Mouse (Mus musculus) lung, embryonic 14.5 days (tissue): Measurements from ENCODE around the gene Pkd2. TPM values are rescaled to one million over a fixed set of nuclear protein-coding genes. Genes with fewer than 3 reads are reported as not detected.

Source experiments
- ATAC-seq: fragments of 200-750 bp; cut with Nextera tagmentation; 2 replicates; pipeline ENCODE4 v1.8.0; 2017; ENCODE audit warnings: mild to moderate bottlenecking, moderate TSS enrichment, moderate library complexity; ENCODE audit not compliant: insufficient read depth
- DNase-seq: peaks from one replicate; pipeline ENCODE4 v3.0.0-alpha.2; 2015
- H3K27ac ChIP-seq: fragments of 300-500 bp; sonication (generic); 2 replicates; pipeline ENCODE4 v1.5.1; 2014; ENCODE audit warnings: low read depth, mild to moderate bottlenecking, moderate library complexity
- H3K27me3 ChIP-seq: fragments of 300-500 bp; sonication (generic); 2 replicates; pipeline ENCODE4 v1.6.1; 2014; ENCODE audit warnings: low read length, control low read depth; ENCODE audit not compliant: insufficient read depth
- H3K36me3 ChIP-seq: fragments of 300-500 bp; sonication (generic); 2 replicates; pipeline ENCODE4 v1.6.1; 2014; ENCODE audit warnings: control low read depth; ENCODE audit not compliant: insufficient read depth
- H3K4me1 ChIP-seq: fragments of 300-500 bp; sonication (generic); 2 replicates; pipeline ENCODE4 v1.6.1; 2014; ENCODE audit warnings: antibody characterized with exemption, control low read depth; ENCODE audit not compliant: insufficient read depth
- H3K4me2 ChIP-seq: fragments of 300-500 bp; sonication (generic); 2 replicates; pipeline ENCODE4 v1.6.1; 2014; ENCODE audit warnings: mild to moderate bottlenecking
- H3K4me3 ChIP-seq: fragments of 300-500 bp; sonication (generic); 2 replicates; pipeline ENCODE4 v1.5.1; 2014; ENCODE audit warnings: low read depth, low read length
- H3K9ac ChIP-seq: fragments of 300-500 bp; sonication (generic); 2 replicates; pipeline ENCODE4 v1.6.1; 2014
- H3K9me3 ChIP-seq: fragments of 300-500 bp; sonication (generic); 2 replicates; pipeline ENCODE4 v1.6.1; 2016; ENCODE audit warnings: low read depth, low read length, control low read depth
- CTCF ChIP-seq: IDR thresholded peaks from 2 replicates; pipeline ENCODE4 v1.5.1; 2016; ENCODE audit warnings: antibody characterized with exemption, low read depth
- WGBS: fragments of 180-500 bp; shearing (Covaris S2); extraction: QIAGEN DNeasy Blood & Tissue Kit; methylation state at CpG from one replicate; pipeline ENCODE4 v1.1.7; 2014; 5-methylcytosine and 5-hydroxymethylcytosine counted together
- polyA plus RNA-seq: library from polyadenylated mRNA; unstranded; fragments of >200 nt; fragmentation: Nextera tagmentation; extraction: Ambion mirVana; gene quantifications from 2 replicates; pipeline ENCODE4 v1.2.1, GENCODE M21; 2014

Pkd2 gene
- polyA plus RNA-seq, 1 experiment from 2014 or later = 23.9 TPM

GRCm38 (mm10) chr5:104449491-104449890 lies 9.8 kb upstream of the Pkd2 start:
- no peak for DNase-seq
- Histone ChIP-seq H3K9me3 (no peaks in the 10 kb centered on the region), H3K27ac (no peak overlapping the region), H3K4me1 (no peaks in the 10 kb centered on the region), H3K4me2 (no peak overlapping the region), H3K36me3 (no peaks in the 10 kb centered on the region), H3K9ac (no peak overlapping the region), H3K27me3 (no peaks in the 10 kb centered on the region), H3K4me3 (no peak overlapping the region)
- no peak for ATAC-seq
- TF ChIP-seq CTCF = no peak
- 53% methylated on average over 3 of the region's 3 CpGs for WGBS

- H3K4me2 ChIP-seq = no peak overlapping the region
- H3K27me3 ChIP-seq = no peaks in the 10 kb centered on the region
- 56% methylated on average over 1 of the region's 1 CpGs for WGBS
- ATAC-seq = no peak
- DNase-seq = no peak
- no peak overlapping the region for H3K4me3 ChIP-seq
- H3K9me3 ChIP-seq = no peaks in the 10 kb centered on the region; the same call in 1 of the 2 replicates
- no peak overlapping the region for H3K27ac ChIP-seq
- no peak for TF ChIP-seq CTCF
- no peak overlapping the region for H3K9ac ChIP-seq
- no peaks in the 10 kb centered on the region for H3K36me3 ChIP-seq
- no peaks in the 10 kb centered on the region for H3K4me1 ChIP-seq
Observed at GRCm38 (mm10) chr5:104453075-104453474, 6.2 kb upstream of the Pkd2 start.

- no peak overlapping the region for H3K4me3 ChIP-seq
- no peaks in the 10 kb centered on the region for H3K36me3 ChIP-seq
- H3K4me1 ChIP-seq = no peaks in the 10 kb centered on the region
- TF ChIP-seq CTCF = no peak
- no peak overlapping the region for H3K9ac ChIP-seq
- no peak overlapping the region for H3K27ac ChIP-seq
- H3K9me3 ChIP-seq = no peaks in the 10 kb centered on the region; the same call in 1 of the 2 replicates
- H3K4me2 ChIP-seq = no peak overlapping the region
- no peaks in the 10 kb centered on the region for H3K27me3 ChIP-seq
- WGBS = 87% methylated on average over 6 of the region's 6 CpGs
- ATAC-seq (no peak), DNase-seq (no peak)
Observed at GRCm38 (mm10) chr5:104454564-104454963, 4.7 kb upstream of the Pkd2 start.

GRCm38 (mm10) chr5:104459706-104460455 lies 631 bp downstream of the Pkd2 start:
- H3K36me3 ChIP-seq = 0 out of 2 replicates have a peak, but pooled peaks cover 12% of the 10 kb centered on the region
- peak; percentile 74 for ATAC-seq
- H3K27me3 ChIP-seq = no peaks in the 10 kb centered on the region
- H3K4me1 ChIP-seq = no peaks in the 10 kb centered on the region
- H3K4me2 ChIP-seq = peak overlapping the region; percentile 66
- H3K9ac ChIP-seq = peak overlapping the region; percentile 97
- H3K9me3 ChIP-seq = no peaks in the 10 kb centered on the region; the same call in 1 of the 2 replicates
- under 1% methylated on average over 80 of the region's 82 CpGs for WGBS
- H3K4me3 ChIP-seq = peak overlapping the region; percentile 88
- peak overlapping the region; percentile 96 for H3K27ac ChIP-seq
- peak; percentile 82 for DNase-seq
- no peak for TF ChIP-seq CTCF

GRCm38 (mm10) chr5:104460456-104460838 lies 1.2 kb downstream of the Pkd2 start:
- H3K4me1 ChIP-seq = no peaks in the 10 kb centered on the region
- peak overlapping the region; percentile 97 for H3K9ac ChIP-seq
- WGBS = 22% methylated on average over 3 of the region's 3 CpGs
- no peaks in the 10 kb centered on the region for H3K27me3 ChIP-seq
- no peak for TF ChIP-seq CTCF
- DNase-seq (no peak), ATAC-seq (no peak)
- H3K4me3 ChIP-seq = peak overlapping the region; percentile 88
- H3K36me3 ChIP-seq = peaks cover 17% of the 10 kb centered on the region
- peak overlapping the region; percentile 66 for H3K4me2 ChIP-seq
- H3K9me3 ChIP-seq = no peaks in the 10 kb centered on the region; the same call in 1 of the 2 replicates
- H3K27ac ChIP-seq = 0 out of 2 replicates have a peak overlapping the region, but pooled peaks have one; percentile 96

- no peak overlapping the region for H3K9ac ChIP-seq
- H3K36me3 ChIP-seq = peaks cover 21% of the 10 kb centered on the region
- no peak for TF ChIP-seq CTCF
- H3K27me3 ChIP-seq = no peaks in the 10 kb centered on the region
- DNase-seq = peak; percentile 45
- H3K27ac ChIP-seq = no peak overlapping the region
- 23% methylated on average over 6 of the region's 7 CpGs for WGBS
- H3K4me2 ChIP-seq = peak overlapping the region; percentile 66
- no peak for ATAC-seq
- H3K4me1 ChIP-seq = no peaks in the 10 kb centered on the region
- no peaks in the 10 kb centered on the region; the same call in 1 of the 2 replicates for H3K9me3 ChIP-seq
- peak overlapping the region; percentile 88 for H3K4me3 ChIP-seq
Observed at GRCm38 (mm10) chr5:104460856-104461255, 1.6 kb downstream of the Pkd2 start.

- H3K4me2 ChIP-seq = no peak overlapping the region
- no peaks in the 10 kb centered on the region for H3K27me3 ChIP-seq
- H3K36me3 ChIP-seq = peaks cover 45% of the 10 kb centered on the region
- 87% methylated on average over 8 of the region's 8 CpGs for WGBS
- H3K27ac ChIP-seq = no peak overlapping the region
- H3K4me3 ChIP-seq = no peak overlapping the region
- DNase-seq = no peak
- TF ChIP-seq CTCF = no peak
- H3K4me1 ChIP-seq = no peaks in the 10 kb centered on the region
- H3K9me3 ChIP-seq = no peaks in the 10 kb centered on the region
- H3K9ac ChIP-seq = no peak overlapping the region
- ATAC-seq = no peak
Observed at GRCm38 (mm10) chr5:104465279-104465678, 6.0 kb downstream of the Pkd2 start.
